In genomic region chr13:22063468-22063867, GRCm38 (mm10) we compare ENCODE assay signal across 25 mouse cellular contexts. TPM values are rescaled to one million over a fixed set of nuclear protein-coding genes. Genes with fewer than 3 reads are reported as not detected.
"Had no signal": no experiment of that assay in that cellular context is flagged by ENCODE, and none has a peak within 500 bp of the region (broad histone marks: within the 10 kb centered on the region; RNA-seq: fewer than 3 reads in every experiment).

No protein-coding gene starts in this region.

- H3K4me3 ChIP-seq: heart, embryonic 10.5 days; heart, embryonic 12.5 days; heart, embryonic 13.5 days; heart, embryonic 15.5 days; hindbrain, embryonic 10.5 days; hindbrain, embryonic 13.5 days; hindbrain, embryonic 15.5 days; kidney, embryonic 15.5 days; layer of hippocampus, adult 2 months; left cerebral cortex, adult 2 months had no signal

- H3K9ac ChIP-seq: heart, embryonic 12.5 days; heart, embryonic 13.5 days; heart, embryonic 15.5 days; hindbrain, embryonic 13.5 days; hindbrain, embryonic 14.5 days; hindbrain, embryonic 15.5 days; kidney, embryonic 15.5 days had no signal

- H3K36me3 ChIP-seq: heart, embryonic 10.5 days; heart, embryonic 12.5 days; heart, embryonic 13.5 days; heart, embryonic 15.5 days; hindbrain, embryonic 10.5 days; hindbrain, embryonic 13.5 days; hindbrain, embryonic 15.5 days; kidney, embryonic 15.5 days had no signal

- H3K27me3 ChIP-seq: heart, embryonic 12.5 days; heart, embryonic 13.5 days; heart, embryonic 15.5 days; hindbrain, embryonic 13.5 days; hindbrain, embryonic 15.5 days; kidney, embryonic 15.5 days had no signal

- ATAC-seq: hindbrain, embryonic 16.5 days; hindbrain, postnatal 0 days; inflammation-experienced regulatory T-cells, adult 6 months had no signal

- H3K9me3 ChIP-seq: heart, embryonic 12.5 days; heart, embryonic 13.5 days; hindbrain, embryonic 15.5 days; kidney, embryonic 15.5 days had no signal

- H3K4me1 ChIP-seq: heart, embryonic 10.5 days; heart, embryonic 12.5 days; heart, embryonic 13.5 days; heart, embryonic 15.5 days; hindbrain, embryonic 10.5 days; hindbrain, embryonic 13.5 days; hindbrain, embryonic 15.5 days; kidney, embryonic 15.5 days had no signal

- H3K27ac ChIP-seq: heart, embryonic 10.5 days; heart, embryonic 13.5 days; heart, embryonic 15.5 days; hindbrain, embryonic 10.5 days; hindbrain, embryonic 13.5 days; hindbrain, embryonic 14.5 days; hindbrain, embryonic 15.5 days; hindbrain, postnatal 0 days; kidney, embryonic 15.5 days; kidney, postnatal 0 days; layer of hippocampus, adult 2 months; left cerebral cortex, adult 2 months had no signal

- H3K4me2 ChIP-seq: heart, embryonic 11.5 days; heart, embryonic 12.5 days; heart, embryonic 13.5 days; heart, embryonic 15.5 days; hindbrain, embryonic 13.5 days; hindbrain, embryonic 14.5 days; hindbrain, embryonic 15.5 days; kidney, embryonic 15.5 days had no signal

RNA-seq across cellular contexts. Expression of gene Hist1h2ag, which starts 20.7 kb away (rescaled TPM):
- polyA plus RNA-seq: kidney, adult 2 months had no signal

RNA-seq across cellular contexts. Expression of gene Vmn1r188, which starts 20.8 kb away (rescaled TPM):
- polyA plus RNA-seq: heart, embryonic 10.5 days; heart, embryonic 11.5 days; heart, embryonic 12.5 days; heart, embryonic 13.5 days; heart, embryonic 14.5 days; heart, embryonic 15.5 days; heart, embryonic 16.5 days; heart, postnatal 0 days; hindbrain, embryonic 10.5 days; hindbrain, embryonic 11.5 days; hindbrain, embryonic 13.5 days; hindbrain, embryonic 14.5 days; hindbrain, embryonic 15.5 days; hindbrain, embryonic 16.5 days; hindbrain, postnatal 0 days; intestine, embryonic 14.5 days; kidney, adult 2 months; kidney, embryonic 14.5 days; kidney, embryonic 15.5 days; kidney, embryonic 16.5 days; kidney, postnatal 0 days; large intestine, adult 2 months had no signal
